Mouse (Mus musculus) embryonic facial prominence, embryonic 11.5 days (tissue): ENCODE data around the gene Eras. TPM values are rescaled to one million over a fixed set of nuclear protein-coding genes. Genes with fewer than 3 reads are reported as not detected.
A peak's percentile ranks its signal among the peaks of the same experiment; 100 is the strongest.

Source experiments
- ATAC-seq: fragments of 200-750 bp; cut with Nextera tagmentation; replicated peaks from 2 replicates; pipeline ENCODE4 v1.8.0; 2017; ENCODE audit warnings: low read depth; ENCODE audit not compliant: insufficient number of reproducible peaks, low FRiP score, low TSS enrichment
- DNase-seq: peaks from one replicate; pipeline ENCODE4 v3.0.0-alpha.2; 2015; ENCODE audit warnings: low spot score
- H3K27ac ChIP-seq: fragments of 300-500 bp; sonication (generic); replicated peaks from 2 replicates; pipeline ENCODE4 v1.5.1; 2014; ENCODE audit warnings: mild to moderate bottlenecking, low read depth, low read length, control low read depth
- H3K27me3 ChIP-seq: fragments of 300-500 bp; sonication (generic); 2 replicates; pipeline ENCODE4 v1.6.1; 2014; ENCODE audit warnings: mild to moderate bottlenecking, low read length, moderate library complexity, mixed read lengths; ENCODE audit not compliant: control insufficient read depth, insufficient read depth
- H3K36me3 ChIP-seq: fragments of 300-500 bp; sonication (generic); replicated peaks from 2 replicates; pipeline ENCODE4 v1.6.1; 2014; ENCODE audit warnings: low read depth, mild to moderate bottlenecking, low read length, moderate library complexity, mixed read lengths; ENCODE audit not compliant: control insufficient read depth, insufficient read depth
- H3K4me1 ChIP-seq: fragments of 300-500 bp; sonication (generic); 2 replicates; pipeline ENCODE4 v1.6.1; 2014; ENCODE audit warnings: low read length, mixed read lengths; ENCODE audit not compliant: control insufficient read depth, insufficient read depth
- H3K4me2 ChIP-seq: fragments of 300-500 bp; sonication (generic); 2 replicates; pipeline ENCODE4 v1.6.1; 2014; ENCODE audit warnings: low read depth, mild to moderate bottlenecking, control low read depth, low read length, moderate library complexity
- H3K4me3 ChIP-seq: fragments of 300-500 bp; sonication (generic); 2 replicates; pipeline ENCODE4 v1.5.1; 2014; ENCODE audit warnings: low read depth, low read length, control low read depth
- H3K9ac ChIP-seq: fragments of 300-500 bp; sonication (generic); replicated peaks from 2 replicates; pipeline ENCODE4 v1.6.1; 2014; ENCODE audit warnings: mild to moderate bottlenecking, control low read depth, low read length
- H3K9me3 ChIP-seq: fragments of 300-500 bp; sonication (generic); replicated peaks from 2 replicates; pipeline ENCODE4 v1.6.1; 2016; ENCODE audit warnings: mild to moderate bottlenecking, low read length, inconsistent platforms, mixed read lengths; ENCODE audit not compliant: control insufficient read depth
- WGBS: fragments of 180-500 bp; shearing (Covaris S2); extraction: QIAGEN DNeasy Blood & Tissue Kit; methylation state at CpG from one replicate; pipeline ENCODE4 v1.1.7; 2014; 5-methylcytosine and 5-hydroxymethylcytosine counted together
- polyA plus RNA-seq: library from polyadenylated mRNA; unstranded; fragments of >200 nt; fragmentation: Nextera tagmentation; extraction: Ambion mirVana; gene quantifications from 2 replicates; pipeline ENCODE4 v1.2.1, GENCODE M21; 2014

Gene Eras
- polyA plus RNA-seq, 1 experiment from 2014 or later = not detected

GRCm38 (mm10) chrX:7958868-7959267, 30.5 kb upstream of the Eras start:
- DNase-seq = no peak
- H3K4me1 ChIP-seq = no peaks in the 10 kb centered on the region
- no peak overlapping the region for H3K4me3 ChIP-seq
- H3K27me3 ChIP-seq = no peaks in the 10 kb centered on the region
- no peaks in the 10 kb centered on the region for H3K36me3 ChIP-seq
- 92% methylated on average over 9 of the region's 9 CpGs for WGBS
- ATAC-seq = no peak
- no peak overlapping the region for H3K4me2 ChIP-seq
- no peaks in the 10 kb centered on the region for H3K9me3 ChIP-seq
- H3K9ac ChIP-seq = no peak overlapping the region
- no peak overlapping the region for H3K27ac ChIP-seq

- no peak overlapping the region for H3K27ac ChIP-seq
- H3K9ac ChIP-seq = no peak overlapping the region
- 89% methylated on average over 7 of the region's 7 CpGs for WGBS
- no peaks in the 10 kb centered on the region for H3K4me1 ChIP-seq
- DNase-seq = no peak
- H3K4me2 ChIP-seq = no peak overlapping the region
- H3K4me3 ChIP-seq = no peak overlapping the region
- ATAC-seq = no peak
- no peaks in the 10 kb centered on the region for H3K36me3 ChIP-seq
- no peaks in the 10 kb centered on the region for H3K27me3 ChIP-seq
- H3K9me3 ChIP-seq = no peaks in the 10 kb centered on the region
Measured at GRCm38 (mm10) chrX:7950091-7950490, 21.7 kb upstream of the Eras start.

- Histone ChIP-seq H3K4me3 (peak overlapping the region; percentile 42), H3K9ac (peak overlapping the region; percentile 51), H3K36me3 (no peaks in the 10 kb centered on the region), H3K9me3 (no peaks in the 10 kb centered on the region), H3K27ac (no peak overlapping the region), H3K4me1 (no peaks in the 10 kb centered on the region), H3K4me2 (peak overlapping the region; percentile 36), H3K27me3 (no peaks in the 10 kb centered on the region)
- ATAC-seq (peak; percentile 98; the same call in 1 of the 2 replicates), DNase-seq (peak; percentile 93)
- 14% methylated on average over 38 of the region's 38 CpGs for WGBS
Measured at GRCm38 (mm10) chrX:7947900-7948492, 19.6 kb upstream of the Eras start.

GRCm38 (mm10) chrX:7947108-7947899, 18.9 kb upstream of the Eras start, which contains the start of gene Hdac6:
Gene Hdac6 (minus strand): TSS chrX:7947889.
- peak; percentile 58 for ATAC-seq
- 23% methylated on average over 36 of the region's 37 CpGs for WGBS
- H3K4me3 ChIP-seq = peak within 1 kb of the TSS; percentile 42
- no peaks in the 10 kb centered on the region for H3K27me3 ChIP-seq
- peak within 1 kb of the TSS; percentile 44 for H3K4me2 ChIP-seq
- H3K27ac ChIP-seq = no peak within 1 kb of the TSS; the same call in 1 of the 2 replicates
- DNase-seq = peak; percentile 23
- no peaks in the 10 kb centered on the region for H3K4me1 ChIP-seq
- H3K9ac ChIP-seq = peak within 1 kb of the TSS; percentile 53
- H3K9me3 ChIP-seq = no peaks in the 10 kb centered on the region
- H3K36me3 ChIP-seq = no peaks in the 10 kb centered on the region

GRCm38 (mm10) chrX:7945618-7946017, 17.2 kb upstream of the Eras start:
- no peak for ATAC-seq
- no peaks in the 10 kb centered on the region for H3K9me3 ChIP-seq
- H3K4me3 ChIP-seq = no peak overlapping the region
- H3K27me3 ChIP-seq = no peaks in the 10 kb centered on the region
- no peak for DNase-seq
- WGBS = 59% methylated on average over 8 of the region's 8 CpGs
- no peak overlapping the region for H3K9ac ChIP-seq
- H3K36me3 ChIP-seq = no peaks in the 10 kb centered on the region
- H3K4me1 ChIP-seq = no peaks in the 10 kb centered on the region
- H3K27ac ChIP-seq = no peak overlapping the region
- no peak overlapping the region for H3K4me2 ChIP-seq

GRCm38 (mm10) chrX:7937667-7938066, 9.3 kb upstream of the Eras start:
- Histone ChIP-seq H3K4me2 (no peak overlapping the region), H3K9me3 (no peaks in the 10 kb centered on the region), H3K4me1 (no peaks in the 10 kb centered on the region), H3K27ac (no peak overlapping the region), H3K27me3 (no peaks in the 10 kb centered on the region), H3K9ac (no peak overlapping the region), H3K4me3 (no peak overlapping the region), H3K36me3 (no peaks in the 10 kb centered on the region)
- no peak for DNase-seq
- no peak for ATAC-seq
- whole genome bisulfite sequencing = 90% methylated on average over 6 of the region's 6 CpGs

GRCm38 (mm10) chrX:7936874-7937273, 8.5 kb upstream of the Eras start:
- Histone ChIP-seq H3K4me1 (no peaks in the 10 kb centered on the region), H3K27ac (no peak overlapping the region), H3K27me3 (no peaks in the 10 kb centered on the region), H3K9me3 (no peaks in the 10 kb centered on the region), H3K9ac (no peak overlapping the region), H3K4me2 (no peak overlapping the region), H3K36me3 (no peaks in the 10 kb centered on the region), H3K4me3 (no peak overlapping the region)
- WGBS = 58% methylated on average over 11 of the region's 11 CpGs
- DNase-seq (no peak), ATAC-seq (no peak)

GRCm38 (mm10) chrX:7927116-7927515, 1.3 kb downstream of the Eras start:
- H3K27ac ChIP-seq = no peak overlapping the region
- H3K27me3 ChIP-seq = peaks cover 18% of the 10 kb centered on the region
- no peak for DNase-seq
- no peak overlapping the region for H3K4me3 ChIP-seq
- 17% methylated on average over 10 of the region's 10 CpGs for WGBS
- no peak for ATAC-seq
- H3K4me1 ChIP-seq = no peaks in the 10 kb centered on the region
- H3K9me3 ChIP-seq = no peaks in the 10 kb centered on the region
- H3K36me3 ChIP-seq = no peaks in the 10 kb centered on the region
- H3K9ac ChIP-seq = no peak overlapping the region
- no peak overlapping the region for H3K4me2 ChIP-seq
